Mouse (Mus musculus) adrenal gland, postnatal 4 days (tissue): ENCODE measurements around the gene Phgdh. TPM values are rescaled to one million over a fixed set of nuclear protein-coding genes. Genes with fewer than 3 reads are reported as not detected.
A peak's percentile ranks its signal among the peaks of the same experiment; 100 is the strongest.

Source experiments
- DNase-seq, 2 experiments: peaks; one replicate each; pipeline ENCODE4 v3.0.0; 2021 to 2022; ENCODE audit warnings: low spot score in 2 of 2, mixed read lengths in 2 of 2
- long read RNA-seq, 2 experiments: library from polyadenylated mRNA; stranded (forward); transcript quantifications; one replicate each; pipeline ENCODE4 v2.0.0; 2021
- total RNA-seq, 2 experiments: library from RNA; stranded (reverse); gene quantifications; 2 replicates each; pipeline ENCODE4 v1.2.3; 2021

Gene Phgdh
- total RNA-seq = 10 to 100 TPM; 52.0 to 79.6 TPM
- long read RNA-seq, experiment 1, transcript Phgdh-201 (12 exons, 1,893 nt) = major isoform, 107 of 122 reads
- long read RNA-seq, experiment 1, partial matches to known transcripts = 10 of 122 reads
- long read RNA-seq, experiment 1, other reads (novel, unspliced or antisense) = 5 of 122 reads
- long read RNA-seq, experiment 2, transcript Phgdh-201 (12 exons, 1,893 nt) = major isoform, 237 of 253 reads
- long read RNA-seq, experiment 2, partial matches to known transcripts = 13 of 253 reads
- long read RNA-seq, experiment 2, other reads (novel, unspliced or antisense) = 3 of 253 reads

- peak in 1 of 2 experiments; percentile 38 for DNase-seq
Measured at GRCm38 (mm10) chr3:98339706-98340109, at the start of gene Phgdh. Gene Phgdh, minus strand, starts transcription at chr3:98339990.

GRCm38 (mm10) chr3:98389305-98389704, 49.5 kb upstream of the Phgdh start:
- DNase-seq = no peak

- no peak for DNase-seq
Measured at GRCm38 (mm10) chr3:98387756-98388155, 48.0 kb upstream of the Phgdh start.

GRCm38 (mm10) chr3:98387086-98387485, 47.3 kb upstream of the Phgdh start:
- DNase-seq = no peak

GRCm38 (mm10) chr3:98383024-98383790, 43.4 kb upstream of the Phgdh start:
- DNase-seq = no peak

- DNase-seq = peak; percentile 29 to 63
Measured at GRCm38 (mm10) chr3:98382246-98382939, 42.6 kb upstream of the Phgdh start, which contains the start of gene Zfp697. Gene Zfp697, plus strand, starts transcription at chr3:98382461.

GRCm38 (mm10) chr3:98381677-98382245, 42.0 kb upstream of the Phgdh start:
- no peak for DNase-seq

GRCm38 (mm10) chr3:98379236-98379635, 39.4 kb upstream of the Phgdh start:
- no peak for DNase-seq

- DNase-seq = no peak
Measured at GRCm38 (mm10) chr3:98378267-98378666, 38.5 kb upstream of the Phgdh start.

- no peak for DNase-seq
Measured at GRCm38 (mm10) chr3:98374980-98375379, 35.2 kb upstream of the Phgdh start.

GRCm38 (mm10) chr3:98374062-98374719, 34.4 kb upstream of the Phgdh start:
- DNase-seq = no peak

GRCm38 (mm10) chr3:98368776-98369175, 29.0 kb upstream of the Phgdh start:
- no peak for DNase-seq

- no peak for DNase-seq
Measured at GRCm38 (mm10) chr3:98368283-98368682, 28.5 kb upstream of the Phgdh start.

- DNase-seq = no peak
Measured at GRCm38 (mm10) chr3:98366823-98367222, 27.0 kb upstream of the Phgdh start.

- DNase-seq = no peak
Measured at GRCm38 (mm10) chr3:98366086-98366485, 26.3 kb upstream of the Phgdh start.

- no peak for DNase-seq
Measured at GRCm38 (mm10) chr3:98362753-98363152, 23.0 kb upstream of the Phgdh start.

GRCm38 (mm10) chr3:98356632-98357370, 17.0 kb upstream of the Phgdh start:
- DNase-seq = no peak

- no peak for DNase-seq
Measured at GRCm38 (mm10) chr3:98356026-98356365, 16.2 kb upstream of the Phgdh start.

GRCm38 (mm10) chr3:98355344-98356025, 15.7 kb upstream of the Phgdh start:
- DNase-seq = no peak

- peak in 1 of 2 experiments; percentile 40 for DNase-seq
Measured at GRCm38 (mm10) chr3:98353892-98354291, 14.1 kb upstream of the Phgdh start.
